Mouse (Mus musculus) intestine, postnatal 0 days (tissue): ENCODE data around the gene Smim22. TPM values are rescaled to one million over a fixed set of nuclear protein-coding genes. Genes with fewer than 3 reads are reported as not detected.
A peak's percentile ranks its signal among the peaks of the same experiment; 100 is the strongest.

Experiments
- ATAC-seq: fragments of 200-750 bp; cut with Nextera tagmentation; 2 replicates; pipeline ENCODE4 v1.8.0; 2017; ENCODE audit warnings: mild to moderate bottlenecking, moderate TSS enrichment, moderate library complexity
- H3K27ac ChIP-seq: fragments of 300-500 bp; sonication (generic); 2 replicates; pipeline ENCODE4 v1.5.1; 2014; ENCODE audit warnings: mild to moderate bottlenecking, low read depth, low read length, moderate library complexity
- H3K27me3 ChIP-seq: fragments of 300-500 bp; sonication (generic); replicated peaks from 2 replicates; pipeline ENCODE4 v1.6.1; 2014; ENCODE audit warnings: low read length, mixed read lengths; ENCODE audit not compliant: control insufficient read depth, insufficient read depth
- H3K36me3 ChIP-seq: fragments of 300-500 bp; sonication (generic); 2 replicates; pipeline ENCODE4 v1.6.1; 2014; ENCODE audit warnings: mild to moderate bottlenecking, moderate library complexity; ENCODE audit not compliant: control insufficient read depth, insufficient read depth
- H3K4me1 ChIP-seq: fragments of 300-500 bp; sonication (generic); replicated peaks from 2 replicates; pipeline ENCODE4 v1.6.1; 2014; ENCODE audit warnings: antibody characterized with exemption, low read length, mixed read lengths; ENCODE audit not compliant: control insufficient read depth, insufficient read depth
- H3K4me2 ChIP-seq: fragments of 300-500 bp; sonication (generic); replicated peaks from 2 replicates; pipeline ENCODE4 v1.6.1; 2014; ENCODE audit warnings: low read depth, mild to moderate bottlenecking, moderate library complexity
- H3K4me3 ChIP-seq: fragments of 300-500 bp; sonication (generic); 2 replicates; pipeline ENCODE4 v1.5.1; 2014; ENCODE audit warnings: low read depth, low read length
- H3K9ac ChIP-seq: fragments of 300-500 bp; sonication (generic); 2 replicates; pipeline ENCODE4 v1.6.1; 2014; ENCODE audit warnings: mild to moderate bottlenecking, low read depth, low read length
- H3K9me3 ChIP-seq: fragments of 300-500 bp; sonication (generic); 2 replicates; pipeline ENCODE4 v1.6.1; 2016; ENCODE audit warnings: mixed run types; ENCODE audit not compliant: control insufficient read depth
- CTCF ChIP-seq: sonication (generic); IDR thresholded peaks from 2 replicates; pipeline ENCODE4 v1.5.1; 2016; ENCODE audit warnings: low read depth, mild to moderate bottlenecking, control low read depth, antibody characterized with exemption, moderate library complexity
- WGBS: fragments of 180-500 bp; shearing (Covaris S2); extraction: QIAGEN DNeasy Blood & Tissue Kit; methylation state at CpG from one replicate; pipeline ENCODE4 v1.1.7; 2014; 5-methylcytosine and 5-hydroxymethylcytosine counted together
- polyA plus RNA-seq: library from polyadenylated mRNA; unstranded; fragments of >200 nt; fragmentation: Nextera tagmentation; extraction: Ambion mirVana; gene quantifications from 2 replicates; pipeline ENCODE4 v1.2.1, GENCODE M21; 2015

The Smim22 gene
- polyA plus RNA-seq, 1 experiment from 2014 or later: 329 TPM

- H3K36me3 ChIP-seq: no peaks in the 10 kb centered on the region
- H3K4me1 ChIP-seq: 0 out of 2 replicates have a peak, but pooled peaks cover 6% of the 10 kb centered on the region
- no peak overlapping the region for H3K27ac ChIP-seq
- no peak for TF ChIP-seq CTCF
- ATAC-seq: no peak
- H3K27me3 ChIP-seq: no peaks in the 10 kb centered on the region
- no peak overlapping the region for H3K4me2 ChIP-seq
- no peak overlapping the region for H3K9ac ChIP-seq
- H3K9me3 ChIP-seq: no peaks in the 10 kb centered on the region
- 60% methylated on average over 3 of the region's 3 CpGs for WGBS
- H3K4me3 ChIP-seq: no peak overlapping the region
Measured at GRCm38 (mm10) chr16:5000611-5001010, 6.5 kb upstream of the Smim22 start.

- WGBS: 30% methylated on average over 6 of the region's 6 CpGs
- peak; percentile 40 for ATAC-seq
- Histone ChIP-seq H3K27ac (peak overlapping the region; percentile 83), H3K9me3 (no peaks in the 10 kb centered on the region), H3K27me3 (no peaks in the 10 kb centered on the region), H3K36me3 (peaks cover 13% of the 10 kb centered on the region; the same call in 1 of the 2 replicates), H3K4me2 (peak overlapping the region; percentile 68), H3K4me3 (peak overlapping the region; percentile 40), H3K4me1 (no peaks in the 10 kb centered on the region), H3K9ac (peak overlapping the region; percentile 46)
- TF ChIP-seq CTCF: no peak
Measured at GRCm38 (mm10) chr16:5007492-5007891, 404 bp downstream of the Smim22 start.

- H3K4me3 ChIP-seq: peak overlapping the region; percentile 40
- H3K27me3 ChIP-seq: no peaks in the 10 kb centered on the region
- H3K4me1 ChIP-seq: no peaks in the 10 kb centered on the region
- no peaks in the 10 kb centered on the region for H3K9me3 ChIP-seq
- TF ChIP-seq CTCF: peak; percentile 34
- no peak for ATAC-seq
- H3K27ac ChIP-seq: peak overlapping the region; percentile 83
- peak overlapping the region; percentile 46 for H3K9ac ChIP-seq
- 45% methylated on average over 12 of the region's 12 CpGs for WGBS
- H3K4me2 ChIP-seq: peak overlapping the region; percentile 68
- peaks cover 13% of the 10 kb centered on the region; the same call in 1 of the 2 replicates for H3K36me3 ChIP-seq
Measured at GRCm38 (mm10) chr16:5008076-5008475, 988 bp downstream of the Smim22 start.

- Histone ChIP-seq H3K9ac (no peak overlapping the region), H3K36me3 (peaks cover 24% of the 10 kb centered on the region), H3K4me3 (no peak overlapping the region), H3K4me2 (no peak overlapping the region), H3K9me3 (no peaks in the 10 kb centered on the region), H3K27me3 (no peaks in the 10 kb centered on the region), H3K4me1 (no peaks in the 10 kb centered on the region), H3K27ac (no peak overlapping the region)
- 82% methylated on average over 10 of the region's 10 CpGs for WGBS
- no peak for ATAC-seq
- no peak for TF ChIP-seq CTCF
Measured at GRCm38 (mm10) chr16:5010371-5010935, 3.4 kb downstream of the Smim22 start.

GRCm38 (mm10) chr16:5011285-5011684, 4.2 kb downstream of the Smim22 start:
- H3K4me2 ChIP-seq: no peak overlapping the region
- no peak overlapping the region for H3K4me3 ChIP-seq
- no peak for ATAC-seq
- H3K36me3 ChIP-seq: peaks cover 32% of the 10 kb centered on the region
- H3K27me3 ChIP-seq: no peaks in the 10 kb centered on the region
- H3K9ac ChIP-seq: no peak overlapping the region
- no peak overlapping the region for H3K27ac ChIP-seq
- no peak for TF ChIP-seq CTCF
- no peaks in the 10 kb centered on the region for H3K9me3 ChIP-seq
- WGBS: 85% methylated on average over 7 of the region's 7 CpGs
- H3K4me1 ChIP-seq: no peaks in the 10 kb centered on the region

GRCm38 (mm10) chr16:5012036-5013005, 5.2 kb downstream of the Smim22 start:
- Histone ChIP-seq H3K27ac (peak overlapping the region; percentile 64), H3K4me1 (no peaks in the 10 kb centered on the region), H3K27me3 (no peaks in the 10 kb centered on the region), H3K36me3 (peaks cover 43% of the 10 kb centered on the region), H3K9me3 (no peaks in the 10 kb centered on the region), H3K4me3 (peak overlapping the region; percentile 53), H3K4me2 (peak overlapping the region; percentile 82), H3K9ac (no peak overlapping the region)
- WGBS: 39% methylated on average over 13 of the region's 13 CpGs
- no peak for ATAC-seq
- TF ChIP-seq CTCF: no peak
